Comparison of ENCODE assay signal across 9 mouse cellular contexts in genomic region chr11:101229361-101229900, GRCm38 (mm10). TPM values are rescaled to one million over a fixed set of nuclear protein-coding genes. Genes with fewer than 3 reads are reported as not detected.
DNase-seq lines count a peak whose midpoint lies in the region; ATAC-seq and TF ChIP-seq lines count a peak whose summit lies in the region.
"Had no signal": no experiment of that assay in that cellular context is flagged by ENCODE, and none has a peak within 500 bp of the region (broad histone marks: within the 10 kb centered on the region; RNA-seq: fewer than 3 reads in every experiment).

No protein-coding gene starts in this region.

- ATAC-seq in limb, embryonic 13.5 days (ENCODE audit: low FRiP score, low read depth), result no peak

- 20% methylated on average over 8 of the region's 8 CpGs for WGBS in heart, embryonic 10.5 days
- 46% methylated on average over 8 of the region's 8 CpGs for WGBS in limb, embryonic 13.5 days

- H3K9me3 ChIP-seq in heart, embryonic 10.5 days, result no peaks in the 10 kb centered on the region
- no peaks in the 10 kb centered on the region for H3K9me3 ChIP-seq in limb, embryonic 13.5 days
- H3K9me3 ChIP-seq: neural tube, embryonic 12.5 days had no signal

- H3K36me3 ChIP-seq in heart, embryonic 10.5 days, result no peaks in the 10 kb centered on the region
- H3K36me3 ChIP-seq in limb, embryonic 13.5 days, result no peaks in the 10 kb centered on the region
- H3K36me3 ChIP-seq: neural tube, embryonic 12.5 days had no signal

- H3K4me1 ChIP-seq in heart, embryonic 10.5 days, result peaks cover 48% of the 10 kb centered on the region
- H3K4me1 ChIP-seq in limb, embryonic 13.5 days, result peaks cover 38% of the 10 kb centered on the region

- no peaks in the 10 kb centered on the region for H3K27me3 ChIP-seq in heart, embryonic 10.5 days (ENCODE audit: insufficient read depth, poor library complexity, severe bottlenecking)
- no peaks in the 10 kb centered on the region for H3K27me3 ChIP-seq in limb, embryonic 13.5 days
- H3K27me3 ChIP-seq: neural tube, embryonic 12.5 days had no signal

- peak overlapping the region; percentile 90 for H3K27ac ChIP-seq in layer of hippocampus, adult 2 months
- H3K27ac ChIP-seq in heart, embryonic 10.5 days, result peak overlapping the region; percentile 87; the same call in 1 of the 2 replicates
- H3K27ac ChIP-seq in limb, embryonic 13.5 days, result peak overlapping the region; percentile 55; the same call in 1 of the 2 replicates
- H3K27ac ChIP-seq: neural tube, embryonic 12.5 days had no signal

- no peak overlapping the region for H3K4me3 ChIP-seq in layer of hippocampus, adult 2 months
- no peak overlapping the region for H3K4me3 ChIP-seq in heart, embryonic 10.5 days
- no peak overlapping the region for H3K4me3 ChIP-seq in limb, embryonic 13.5 days
- H3K4me3 ChIP-seq: neural tube, embryonic 12.5 days had no signal

- intact Hi-C loops in left cerebral cortex, postnatal 36 days (cut with DNase I), result no loop called here

- no peak for TF ChIP-seq CTCF in layer of hippocampus, adult 2 months (conservative IDR thresholded peaks at IDR 0.05)

- H3K4me2 ChIP-seq in limb, embryonic 13.5 days (replicated peaks), result peak overlapping the region; percentile 48
- H3K4me2 ChIP-seq: neural tube, embryonic 12.5 days had no signal

- H3K9ac ChIP-seq in limb, embryonic 13.5 days, result no peak overlapping the region
- H3K9ac ChIP-seq: neural tube, embryonic 12.5 days had no signal

- no peak for DNase-seq in layer of hippocampus, adult 2 months (ENCODE audit: low spot score in 2 of 2)
- no peak for DNase-seq in layer of hippocampus, postnatal 36 days
- peak; percentile 65 for DNase-seq in adrenal gland, postnatal 25 days
- no peak for DNase-seq in heart, embryonic 10.5 days (ENCODE audit: low spot score)
- no peak for DNase-seq in right cerebral cortex, adult 18-20 months
- no peak for DNase-seq in urinary bladder, postnatal 25 days (ENCODE audit: low spot score)
- no peak for DNase-seq in left cerebral cortex, postnatal 36 days (ENCODE audit: low spot score in 2 of 2)

RNA-seq across cellular contexts. Expression of gene Ezh1, which starts 3.2 kb away (rescaled TPM):
- total RNA-seq in layer of hippocampus, adult 2 months (2021), result 10 to 100 TPM; 73.6 to 81.8 TPM
- 10 to 100 TPM; 65.9 to 77.2 TPM for total RNA-seq in layer of hippocampus, postnatal 36 days (2021)
- 37.3 and 49.6 TPM in 2 replicates for total RNA-seq in adrenal gland, postnatal 25 days (2021)
- 12.9 and 13.3 TPM in 2 replicates for polyA plus RNA-seq in heart, embryonic 10.5 days (2016; fragmentation: Nextera tagmentation; extraction: Ambion mirVana)
- polyA plus RNA-seq in limb, embryonic 13.5 days (2015; fragmentation: Nextera tagmentation; extraction: Ambion mirVana), result 14.6 and 17.5 TPM in 2 replicates
- 10 to 100 TPM; 47.8 to 52.1 TPM for total RNA-seq in left cerebral cortex, postnatal 36 days (2021)

RNA-seq across cellular contexts. Expression of gene Ramp2, which starts 16.4 kb away (rescaled TPM):
- 10 to 100 TPM; 62.2 to 68.0 TPM for total RNA-seq in layer of hippocampus, adult 2 months (2021)
- 10 to 100 TPM; 63.7 to 68.0 TPM for total RNA-seq in layer of hippocampus, postnatal 36 days (2021)
- total RNA-seq in adrenal gland, postnatal 25 days (2021), result 53.9 and 57.0 TPM in 2 replicates
- polyA plus RNA-seq in heart, embryonic 10.5 days (2016; fragmentation: Nextera tagmentation; extraction: Ambion mirVana), result 166 and 202 TPM in 2 replicates
- polyA plus RNA-seq in limb, embryonic 13.5 days (2015; fragmentation: Nextera tagmentation; extraction: Ambion mirVana), result 72.9 and 74.7 TPM in 2 replicates
- total RNA-seq in left cerebral cortex, postnatal 36 days (2021), result 10 to 100 TPM; 33.2 to 39.4 TPM

RNA-seq across cellular contexts. Expression of gene Vps25, which starts 24.1 kb away (rescaled TPM):
- 10 to 100 TPM; 68.8 to 69.4 TPM for total RNA-seq in layer of hippocampus, adult 2 months (2021)
- 10 to 100 TPM; 63.0 to 66.0 TPM for total RNA-seq in layer of hippocampus, postnatal 36 days (2021)
- total RNA-seq in adrenal gland, postnatal 25 days (2021), result 112 and 116 TPM in 2 replicates
- 130 and 137 TPM in 2 replicates for polyA plus RNA-seq in heart, embryonic 10.5 days (2016; fragmentation: Nextera tagmentation; extraction: Ambion mirVana)
- polyA plus RNA-seq in limb, embryonic 13.5 days (2015; fragmentation: Nextera tagmentation; extraction: Ambion mirVana), result 104 and 109 TPM in 2 replicates
- total RNA-seq in left cerebral cortex, postnatal 36 days (2021), result 10 to 100 TPM; 62.0 to 63.0 TPM

RNA-seq across cellular contexts. Expression of gene Wnk4, which starts 30.9 kb away (rescaled TPM):
- total RNA-seq in layer of hippocampus, adult 2 months (2021), result 10 to 100 TPM; 11.3 to 11.4 TPM
- total RNA-seq in layer of hippocampus, postnatal 36 days (2021), result 1 to 10 TPM; 6.4 to 8.3 TPM
- 1.7 and 2.6 TPM in 2 replicates for total RNA-seq in adrenal gland, postnatal 25 days (2021)
- polyA plus RNA-seq in heart, embryonic 10.5 days (2016; fragmentation: Nextera tagmentation; extraction: Ambion mirVana), result 13.9 and 14.8 TPM in 2 replicates
- 8.5 and 10.2 TPM in 2 replicates for polyA plus RNA-seq in limb, embryonic 13.5 days (2015; fragmentation: Nextera tagmentation; extraction: Ambion mirVana)
- total RNA-seq in left cerebral cortex, postnatal 36 days (2021), result 1 to 10 TPM; 4.3 to 8.4 TPM

RNA-seq across cellular contexts. Expression of gene Cntd1, which starts 49.4 kb away (rescaled TPM):
- under 1 TPM; 0.29 to 0.56 TPM for total RNA-seq in layer of hippocampus, adult 2 months (2021)
- total RNA-seq in layer of hippocampus, postnatal 36 days (2021), result under 1 TPM; 0.58 to 0.67 TPM
- 0.67 and 0.73 TPM in 2 replicates for total RNA-seq in adrenal gland, postnatal 25 days (2021)
- polyA plus RNA-seq in heart, embryonic 10.5 days (2016; fragmentation: Nextera tagmentation; extraction: Ambion mirVana), result 0.79 and 1.6 TPM in 2 replicates
- polyA plus RNA-seq in limb, embryonic 13.5 days (2015; fragmentation: Nextera tagmentation; extraction: Ambion mirVana), result 1.7 and 1.9 TPM in 2 replicates
- total RNA-seq in left cerebral cortex, postnatal 36 days (2021), result under 1 TPM; 0.42 to 0.84 TPM
